Mouse (Mus musculus): ENCODE results near the gene Opa3.

- no peak for TF ChIP-seq CTCF (IDR thresholded peaks at IDR 0.05; ENCODE audit: extremely low read depth, insufficient read depth, insufficient read length, insufficient replicate concordance)
- no peak for TF ChIP-seq POLR2A (IDR thresholded peaks at IDR 0.05; ENCODE audit: low read depth, low read length)
These were observed 51.5 kb downstream of the Opa3 start, which contains the start of gene Ppm1n for GRCm38 (mm10) chr7:19279581-19280114.

All from spleen, adult 2 months (tissue).